Mouse (Mus musculus): ENCODE results near the gene Prpf8.

DNA sequence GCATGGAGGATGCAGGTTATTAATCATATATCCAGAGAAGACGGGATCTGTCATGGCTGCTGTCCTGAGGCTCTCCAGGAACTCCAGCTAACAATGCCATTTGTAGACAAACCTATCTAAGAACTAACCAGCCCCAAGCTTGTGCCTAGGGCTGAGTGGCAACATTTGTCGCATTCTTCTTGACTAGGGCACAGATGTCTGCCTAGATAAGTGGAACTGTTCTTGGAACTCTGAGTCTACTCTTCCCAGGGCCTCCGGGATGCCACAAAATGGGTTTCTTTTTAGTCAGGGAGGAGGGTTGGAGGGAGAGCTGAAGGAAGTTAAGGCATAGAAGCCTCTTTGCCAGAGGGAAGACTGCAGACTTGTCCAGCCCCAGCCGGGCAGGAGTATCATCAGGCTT, 59.4 kb downstream of the Prpf8 start:
- TF ChIP-seq POLR2A (IDR thresholded peaks at IDR 0.05; ENCODE audit: insufficient read depth, low read depth, low read length), result no peak
- TF ChIP-seq CTCF (IDR thresholded peaks at IDR 0.05), result no peak
- no peak for TF ChIP-seq EP300 (IDR thresholded peaks at IDR 0.05; ENCODE audit: insufficient read depth, low read depth, low read length)
